Mouse (Mus musculus): ENCODE results near the gene Fabp2. TPM values are rescaled to one million over a fixed set of nuclear protein-coding genes. Genes with fewer than 3 reads are reported as not detected.

Gene Fabp2
- 0.47 and 0.83 TPM in 2 replicates for polyA plus RNA-seq (2015; fragmentation: Nextera tagmentation; extraction: Ambion mirVana)

- WGBS: 95% methylated on average over 3 of the region's 3 CpGs
- DNase-seq (ENCODE audit: low spot score): no peak
- Histone ChIP-seq H3K9ac (ENCODE audit: low read depth, low read length) (no peak within 1 kb of the TSS), H3K27ac (no peak within 1 kb of the TSS), H3K4me3 (replicated peaks; ENCODE audit: low read depth, low read length) (no peak within 1 kb of the TSS), H3K36me3 (ENCODE audit: insufficient read depth, low read length) (no peaks in the 10 kb centered on the region), H3K27me3 (ENCODE audit: insufficient read depth, low read length) (no peaks in the 10 kb centered on the region), H3K4me2 (ENCODE audit: low read length) (no peak within 1 kb of the TSS), H3K4me1 (replicated peaks; ENCODE audit: insufficient read depth, low read length) (no peaks in the 10 kb centered on the region), H3K9me3 (replicated peaks; ENCODE audit: low read length) (no peaks in the 10 kb centered on the region)
- no peak for TF ChIP-seq CTCF (IDR thresholded peaks at IDR 0.05; ENCODE audit: low read depth)
- ATAC-seq (replicated peaks; ENCODE audit: low FRiP score, low read depth): no peak
These were observed at the start of gene Fabp2 for GRCm38 (mm10) chr3:122894772-122895171. Fabp2 (plus strand) TSS chr3:122895072.

GRCm38 (mm10) chr3:122848410-122849034, 46.4 kb upstream of the Fabp2 start:
- Histone ChIP-seq H3K4me1 (replicated peaks; ENCODE audit: insufficient read depth, low read length) (no peaks in the 10 kb centered on the region), H3K9me3 (replicated peaks; ENCODE audit: low read length) (no peaks in the 10 kb centered on the region; the same call in 1 of the 2 replicates), H3K4me3 (replicated peaks; ENCODE audit: low read depth, low read length) (no peak overlapping the region), H3K9ac (ENCODE audit: low read depth, low read length) (no peak overlapping the region), H3K27me3 (ENCODE audit: insufficient read depth, low read length) (no peaks in the 10 kb centered on the region), H3K27ac (no peak overlapping the region), H3K4me2 (ENCODE audit: low read length) (no peak overlapping the region), H3K36me3 (ENCODE audit: insufficient read depth, low read length) (no peaks in the 10 kb centered on the region)
- ATAC-seq (replicated peaks; ENCODE audit: low FRiP score, low read depth): no peak
- TF ChIP-seq CTCF (IDR thresholded peaks at IDR 0.05; ENCODE audit: low read depth): no peak
- DNase-seq (ENCODE audit: low spot score): peak; percentile 54
- WGBS: 62% methylated on average over 5 of the region's 5 CpGs

GRCm38 (mm10) chr3:122855149-122855548, 39.7 kb upstream of the Fabp2 start:
- no peak for TF ChIP-seq CTCF (IDR thresholded peaks at IDR 0.05; ENCODE audit: low read depth)
- Histone ChIP-seq H3K4me1 (replicated peaks; ENCODE audit: insufficient read depth, low read length) (no peaks in the 10 kb centered on the region), H3K4me3 (replicated peaks; ENCODE audit: low read depth, low read length) (no peak overlapping the region), H3K9ac (ENCODE audit: low read depth, low read length) (no peak overlapping the region), H3K27ac (no peak overlapping the region), H3K9me3 (replicated peaks; ENCODE audit: low read length) (no peaks in the 10 kb centered on the region), H3K4me2 (ENCODE audit: low read length) (no peak overlapping the region), H3K27me3 (ENCODE audit: insufficient read depth, low read length) (no peaks in the 10 kb centered on the region), H3K36me3 (ENCODE audit: insufficient read depth, low read length) (no peaks in the 10 kb centered on the region)
- 69% methylated on average over 11 of the region's 11 CpGs for WGBS
- ATAC-seq (replicated peaks; ENCODE audit: low FRiP score, low read depth) (no peak), DNase-seq (ENCODE audit: low spot score) (no peak)

- H3K9ac ChIP-seq (ENCODE audit: low read depth, low read length): no peak overlapping the region
- TF ChIP-seq CTCF (IDR thresholded peaks at IDR 0.05; ENCODE audit: low read depth): peak; percentile 28; the same call in 1 of the 2 replicates
- H3K4me3 ChIP-seq (replicated peaks; ENCODE audit: low read depth, low read length): no peak overlapping the region
- H3K27ac ChIP-seq: no peak overlapping the region
- DNase-seq (ENCODE audit: low spot score) (peak; percentile 44), ATAC-seq (replicated peaks; ENCODE audit: low FRiP score, low read depth) (no peak)
- whole genome bisulfite sequencing: 70% methylated on average over 2 of the region's 2 CpGs
- H3K27me3 ChIP-seq (ENCODE audit: insufficient read depth, low read length): no peaks in the 10 kb centered on the region
- H3K9me3 ChIP-seq (replicated peaks; ENCODE audit: low read length): no peaks in the 10 kb centered on the region
- no peaks in the 10 kb centered on the region for H3K36me3 ChIP-seq (ENCODE audit: insufficient read depth, low read length)
- H3K4me2 ChIP-seq (ENCODE audit: low read length): no peak overlapping the region
- H3K4me1 ChIP-seq (replicated peaks; ENCODE audit: insufficient read depth, low read length): no peaks in the 10 kb centered on the region
These were observed 35.0 kb upstream of the Fabp2 start for GRCm38 (mm10) chr3:122859829-122860228.

GRCm38 (mm10) chr3:122860573-122861498, 34.0 kb upstream of the Fabp2 start:
- Histone ChIP-seq H3K4me1 (replicated peaks; ENCODE audit: insufficient read depth, low read length) (no peaks in the 10 kb centered on the region), H3K4me2 (ENCODE audit: low read length) (no peak overlapping the region), H3K27me3 (ENCODE audit: insufficient read depth, low read length) (no peaks in the 10 kb centered on the region), H3K27ac (no peak overlapping the region), H3K4me3 (replicated peaks; ENCODE audit: low read depth, low read length) (no peak overlapping the region), H3K9ac (ENCODE audit: low read depth, low read length) (no peak overlapping the region), H3K36me3 (ENCODE audit: insufficient read depth, low read length) (no peaks in the 10 kb centered on the region), H3K9me3 (replicated peaks; ENCODE audit: low read length) (no peaks in the 10 kb centered on the region)
- DNase-seq (ENCODE audit: low spot score) (no peak), ATAC-seq (replicated peaks; ENCODE audit: low FRiP score, low read depth) (no peak)
- no peak for TF ChIP-seq CTCF (IDR thresholded peaks at IDR 0.05; ENCODE audit: low read depth)
- 82% methylated on average over 12 of the region's 12 CpGs for WGBS

- no peak overlapping the region for H3K4me2 ChIP-seq (ENCODE audit: low read length)
- ATAC-seq (replicated peaks; ENCODE audit: low FRiP score, low read depth): no peak
- TF ChIP-seq CTCF (IDR thresholded peaks at IDR 0.05; ENCODE audit: low read depth): no peak
- no peaks in the 10 kb centered on the region for H3K27me3 ChIP-seq (ENCODE audit: insufficient read depth, low read length)
- no peaks in the 10 kb centered on the region for H3K9me3 ChIP-seq (replicated peaks; ENCODE audit: low read length)
- no peak overlapping the region for H3K27ac ChIP-seq
- H3K4me3 ChIP-seq (replicated peaks; ENCODE audit: low read depth, low read length): no peak overlapping the region
- H3K9ac ChIP-seq (ENCODE audit: low read depth, low read length): no peak overlapping the region
- 75% methylated on average over 4 of the region's 4 CpGs for WGBS
- no peak for DNase-seq (ENCODE audit: low spot score)
- no peaks in the 10 kb centered on the region for H3K4me1 ChIP-seq (replicated peaks; ENCODE audit: insufficient read depth, low read length)
- H3K36me3 ChIP-seq (ENCODE audit: insufficient read depth, low read length): no peaks in the 10 kb centered on the region
These were observed 29.8 kb upstream of the Fabp2 start for GRCm38 (mm10) chr3:122865092-122865491.
